Mouse (Mus musculus) Patski (cell line): ENCODE measurements around the gene Actg1. TPM values are rescaled to one million over a fixed set of nuclear protein-coding genes. Genes with fewer than 3 reads are reported as not detected.

Experiments used
- ATAC-seq: fragments of 100-300 bp; one replicate; pipeline ENCODE4 v1.8.0; 2021
- CTCF ChIA-PET: fragments of 350-600 bp; sonication (Branson Sonifier 250); formaldehyde crosslinking; loops from one replicate; lab custom pipeline; 2022; ENCODE audit warnings: inconsistent platforms; lab: Charles Lee
- POLR2A ChIA-PET: fragments of 350-600 bp; sonication (Branson Sonifier 250); formaldehyde crosslinking; loops from one replicate; lab custom pipeline; 2022; ENCODE audit warnings: antibody characterized with exemption, inconsistent platforms; lab: Charles Lee
- DNase-seq: peaks from one replicate; pipeline ENCODE4 v3.0.0-alpha.2; 2011; ENCODE audit warnings: low read depth, low spot score
- H3K27me3 ChIP-seq: fragments of 371-371 bp; one replicate; pipeline ENCODE4 v1.5.1; 2021
- CTCF ChIP-seq: fragments of 100-300 bp; IDR thresholded peaks from one replicate; pipeline ENCODE4 v1.5.1; 2021
- in situ Hi-C: fragments of 300-500 bp; cut with MboI; formaldehyde crosslinking; loops from 3 replicates; pipeline ENCODE4 v1.11.1; 2018; ENCODE audit warnings: low pct_unique_long_range_greater_than_20kb, mixed read lengths
- polyA plus RNA-seq: library from polyadenylated mRNA; unstranded; gene quantifications from one replicate; pipeline ENCODE4 v1.2.3, GENCODE M21; 2021

Actg1 gene
- polyA plus RNA-seq, 1 experiment from 2014 or later, result 2,862 TPM

DNA sequence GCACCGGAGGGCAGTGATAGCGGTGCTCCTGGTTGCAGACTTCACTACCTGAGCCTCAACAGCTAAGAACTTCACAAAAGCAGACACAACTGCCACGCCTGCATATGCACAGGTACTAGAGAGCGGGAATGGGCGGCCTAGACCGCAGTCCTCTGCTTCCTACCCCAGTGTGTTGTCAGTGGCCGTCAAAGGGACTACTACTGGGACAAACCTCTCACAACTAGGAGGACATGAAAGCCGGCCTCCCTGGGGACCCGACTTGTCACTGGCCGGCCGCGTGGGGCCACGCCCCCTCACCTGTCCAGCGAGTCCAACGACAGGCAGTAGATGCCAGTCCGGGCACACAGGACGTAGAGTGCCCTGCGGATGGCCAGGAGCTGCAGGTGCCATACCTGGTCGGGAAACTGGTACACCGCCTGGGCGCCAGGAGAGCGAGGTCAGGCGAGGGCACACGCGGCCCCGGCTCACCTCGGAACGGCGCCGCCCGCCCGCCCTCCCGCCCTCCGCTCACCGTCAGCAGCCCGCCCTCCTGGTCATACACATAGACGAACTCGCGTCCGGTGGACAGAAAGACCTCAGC is 29.8 kb upstream of the Actg1 start:
- CTCF ChIA-PET, result interaction anchor here (1.1 to 1.5 kb wide), 3 partner anchors 10 to 28 kb away, joined by 3 to 4 read pairs (median 3); no protein-coding TSS in a partner anchor
- no peak for ATAC-seq
- POLR2A ChIA-PET, result interaction anchor here (1.1 to 1.7 kb wide), 3 partner anchors 8 to 26 kb away, joined by 3 to 5 read pairs (median 3); no protein-coding TSS in a partner anchor
- in situ Hi-C loops, result no loop called here
- no peak for DNase-seq
- H3K27me3 ChIP-seq, result no peaks in the 10 kb centered on the region
- TF ChIP-seq CTCF, result no peak

DNA sequence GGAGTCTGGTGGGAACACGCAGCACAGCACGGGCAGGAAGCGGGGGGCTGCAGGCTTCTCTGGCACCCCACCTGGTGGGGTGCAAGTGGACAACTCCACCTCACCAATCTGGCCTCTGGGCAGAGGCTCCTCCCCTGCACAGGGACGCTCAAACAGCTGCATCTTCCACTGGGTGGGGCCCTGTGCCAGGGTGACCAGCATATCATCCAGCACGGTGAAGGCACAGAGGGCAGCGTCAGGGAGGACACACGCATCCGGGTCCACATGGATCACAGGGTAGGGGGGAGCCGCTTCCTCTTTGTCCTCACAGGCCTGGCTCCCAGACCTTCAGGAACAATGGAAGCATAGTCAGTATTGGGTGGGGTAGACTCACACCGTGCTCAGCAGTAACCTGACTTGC is 29.0 kb upstream of the Actg1 start:
- no peak for ATAC-seq
- POLR2A ChIA-PET, result interaction anchor here (1.7 kb wide), 1 partner anchor 23 kb away, joined by 5 read pairs; no protein-coding TSS in a partner anchor
- no peak for TF ChIP-seq CTCF
- no peaks in the 10 kb centered on the region for H3K27me3 ChIP-seq
- in situ Hi-C loops, result no loop called here
- CTCF ChIA-PET, result interaction anchor here (1.1 kb wide), 1 partner anchor 12 kb away, joined by 3 read pairs; no protein-coding TSS in a partner anchor
- no peak for DNase-seq

DNA sequence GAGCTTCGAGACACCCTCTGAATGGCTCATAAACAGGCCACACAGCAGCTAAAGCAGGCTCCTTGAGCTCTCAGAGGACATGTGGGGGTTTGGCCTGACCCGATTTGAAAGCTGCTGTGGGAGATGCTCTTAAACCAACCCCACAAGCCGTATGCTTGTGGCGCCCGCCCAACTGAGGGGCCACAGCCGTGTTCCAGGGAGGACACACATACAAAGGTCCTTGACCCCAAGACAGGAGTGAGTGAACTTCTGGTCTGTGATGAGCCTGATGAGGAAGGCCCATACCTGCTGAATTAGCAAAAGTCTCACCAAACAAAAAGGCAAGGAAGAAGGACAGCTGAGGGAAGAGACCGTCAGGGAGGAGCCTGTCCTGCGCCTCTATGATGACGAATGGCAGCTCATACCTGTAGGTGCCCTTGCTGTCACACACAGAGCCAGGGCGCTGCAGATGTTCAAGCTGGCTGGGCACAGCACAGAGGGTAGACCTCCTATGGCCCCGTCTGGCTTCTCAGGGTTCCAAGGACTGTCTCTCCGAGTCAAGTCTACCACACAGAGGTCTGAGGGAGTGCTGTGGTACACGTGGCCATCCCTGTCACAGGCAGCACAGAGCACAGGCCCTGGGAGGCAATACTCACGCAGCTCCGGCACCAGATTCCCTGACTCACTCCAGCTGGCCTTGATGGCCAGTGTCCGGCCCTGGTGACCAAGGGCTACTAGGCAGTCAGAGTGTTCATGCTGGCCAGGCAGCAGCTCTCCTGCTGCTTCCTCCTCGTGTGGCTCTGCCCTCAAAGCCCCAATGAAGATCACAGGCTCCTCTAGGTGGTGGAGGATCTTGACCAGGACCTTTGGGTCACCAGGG is 28.2 kb upstream of the Actg1 start:
- no peak for ATAC-seq
- in situ Hi-C loops, result no loop called here
- POLR2A ChIA-PET, result interaction anchor here (0.7 to 1.7 kb wide), 4 partner anchors 22 to 368 kb away, joined by 3 to 13 read pairs (median 4); no protein-coding TSS in a partner anchor
- CTCF ChIA-PET, result interaction anchor here (1.3 kb wide), 1 partner anchor 23 kb away, joined by 5 read pairs; no protein-coding TSS in a partner anchor
- DNase-seq, result no peak
- no peak for TF ChIP-seq CTCF
- H3K27me3 ChIP-seq, result no peaks in the 10 kb centered on the region

DNA sequence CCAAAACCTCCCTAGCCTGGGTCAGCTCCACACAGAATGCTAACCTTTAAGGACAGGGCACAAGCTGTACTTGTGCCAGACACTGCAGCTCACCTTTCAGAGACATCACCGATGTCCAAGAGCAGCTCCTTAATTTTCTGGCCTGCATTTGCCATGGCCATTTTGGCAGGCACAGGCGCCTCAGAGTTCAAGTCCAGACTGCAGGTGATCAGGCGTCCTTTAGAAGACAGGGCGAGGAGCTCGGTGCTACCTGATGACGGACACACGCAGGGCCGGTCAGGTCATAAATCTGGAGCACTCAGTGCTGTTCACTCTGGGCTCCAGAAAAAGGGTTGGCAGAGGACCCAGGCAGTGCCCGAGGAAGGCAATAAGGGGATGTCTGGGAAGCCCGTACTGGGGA is 27.0 kb upstream of the Actg1 start:
- DNase-seq, result no peak
- CTCF ChIA-PET, result interaction anchor here (1.3 kb wide), 1 partner anchor 49 kb away, joined by 3 read pairs; no protein-coding TSS in a partner anchor
- in situ Hi-C loops, result no loop called here
- no peaks in the 10 kb centered on the region for H3K27me3 ChIP-seq
- no peak for TF ChIP-seq CTCF
- no peak for ATAC-seq
- POLR2A ChIA-PET, result interaction anchor here (0.5 to 1.0 kb wide), 2 partner anchors 10 to 172 kb away, joined by 3 to 6 read pairs; no protein-coding TSS in a partner anchor

DNA sequence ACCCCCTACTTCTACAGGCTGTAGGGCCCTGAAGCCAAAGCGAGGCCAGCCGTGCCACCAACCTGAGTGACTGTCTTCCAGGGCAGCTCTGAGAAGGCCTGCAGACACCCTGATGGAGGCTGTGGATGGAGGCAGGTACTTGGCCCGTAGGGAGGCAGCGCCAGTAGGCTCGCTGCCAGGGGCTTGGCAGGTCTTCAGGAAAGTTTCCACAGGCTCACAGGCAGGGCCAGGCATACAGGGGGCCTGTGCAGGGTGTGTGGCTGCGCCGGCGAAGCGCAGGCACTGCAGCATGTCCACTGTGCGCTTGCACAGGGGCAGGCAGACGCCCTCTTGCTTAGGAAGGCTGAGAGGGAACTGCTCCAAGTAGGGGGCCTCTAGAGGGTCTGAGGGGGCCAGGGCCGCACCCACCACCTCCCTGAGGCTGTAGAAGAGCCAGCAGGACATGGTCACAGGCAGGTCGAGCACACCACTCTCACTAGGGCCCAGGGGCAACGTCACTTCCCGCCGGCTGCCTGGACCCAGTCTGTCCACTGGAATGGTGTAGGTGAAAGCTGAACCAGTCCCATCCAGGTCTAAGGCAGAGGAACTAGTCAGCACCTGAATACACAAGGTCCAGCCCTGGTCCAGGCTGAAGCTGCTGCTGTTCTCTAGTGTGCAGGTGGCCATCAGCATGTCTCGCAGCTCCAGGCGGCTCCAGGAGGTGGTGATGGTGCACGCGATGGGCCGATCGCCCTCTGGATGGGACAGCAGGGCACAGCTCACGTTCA is 25.7 kb upstream of the Actg1 start:
- ChIA-PET POLR2A (interaction anchor here (0.7 kb wide), 1 partner anchor 11 kb away, joined by 3 read pairs; no protein-coding TSS in a partner anchor), CTCF (interaction anchor here (1.0 to 1.3 kb wide), 2 partner anchors 8 to 50 kb away, joined by 3 read pairs; no protein-coding TSS in a partner anchor)
- in situ Hi-C loops, result no loop called here
- H3K27me3 ChIP-seq, result no peaks in the 10 kb centered on the region
- TF ChIP-seq CTCF, result no peak
- DNase-seq (no peak), ATAC-seq (no peak)

DNA sequence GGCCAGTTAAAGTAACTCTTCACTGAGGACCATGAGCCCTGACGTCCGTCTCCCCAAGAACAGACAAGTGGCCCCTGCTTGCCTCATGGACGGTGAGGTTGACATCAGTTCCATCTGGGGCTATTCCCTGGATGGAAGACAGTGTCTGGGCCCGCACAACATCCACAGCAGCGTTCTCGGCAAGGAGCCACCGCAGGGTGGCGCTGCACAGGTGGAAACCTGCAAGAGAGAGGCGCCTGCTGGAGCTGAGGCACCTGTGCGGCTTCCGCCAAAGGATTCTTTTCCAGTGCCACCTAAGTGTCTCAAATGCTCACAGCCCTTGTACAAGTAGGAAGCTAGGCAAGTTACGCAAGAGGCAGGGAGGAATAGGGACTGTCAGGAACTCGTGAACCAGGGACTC is 24.7 kb upstream of the Actg1 start:
- DNase-seq, result no peak
- CTCF ChIA-PET, result no interaction called here

DNA sequence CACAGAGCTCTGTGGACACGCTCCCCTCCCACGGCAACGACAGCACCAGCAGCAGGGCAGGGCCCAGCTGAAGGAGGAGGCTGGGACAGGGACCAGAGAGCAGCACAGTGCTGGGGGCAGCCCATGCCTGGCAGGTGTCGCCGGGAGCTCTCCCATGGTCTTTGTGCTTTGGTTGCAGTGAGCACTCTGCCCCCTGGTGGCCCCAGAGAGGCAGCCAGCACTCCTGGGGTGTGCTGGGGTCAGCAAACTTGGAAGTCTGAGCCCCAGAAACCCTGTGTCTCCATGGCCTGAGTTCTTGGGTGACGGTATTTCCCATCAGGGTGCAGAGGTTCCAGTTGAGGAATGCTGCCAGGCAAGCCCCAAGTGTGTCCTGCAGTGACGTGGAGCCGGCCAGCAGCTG is 21.3 kb upstream of the Actg1 start:
- ChIA-PET POLR2A (interaction anchor here (0.7 to 1.1 kb wide), 3 partner anchors 9 to 20 kb away, joined by 3 read pairs; partner anchors contain the start of gene Faap100), CTCF (interaction anchor here (0.8 to 2.7 kb wide), 7 partner anchors 10 to 54 kb away, joined by 3 to 13 read pairs (median 4); partner anchors contain the start of gene Fscn2)
- ATAC-seq (no peak), DNase-seq (no peak)
- no peaks in the 10 kb centered on the region for H3K27me3 ChIP-seq
- in situ Hi-C loops, result no loop called here
- TF ChIP-seq CTCF, result no peak

More for the DNA sequence above, 24.7 kb upstream of the Actg1 start:
- POLR2A ChIA-PET, result interaction anchor here (0.7 kb wide), 1 partner anchor 10 kb away, joined by 3 read pairs; no protein-coding TSS in a partner anchor
- no peaks in the 10 kb centered on the region for H3K27me3 ChIP-seq
- no peak for ATAC-seq
- no peak for TF ChIP-seq CTCF
- in situ Hi-C loops, result no loop called here

DNA sequence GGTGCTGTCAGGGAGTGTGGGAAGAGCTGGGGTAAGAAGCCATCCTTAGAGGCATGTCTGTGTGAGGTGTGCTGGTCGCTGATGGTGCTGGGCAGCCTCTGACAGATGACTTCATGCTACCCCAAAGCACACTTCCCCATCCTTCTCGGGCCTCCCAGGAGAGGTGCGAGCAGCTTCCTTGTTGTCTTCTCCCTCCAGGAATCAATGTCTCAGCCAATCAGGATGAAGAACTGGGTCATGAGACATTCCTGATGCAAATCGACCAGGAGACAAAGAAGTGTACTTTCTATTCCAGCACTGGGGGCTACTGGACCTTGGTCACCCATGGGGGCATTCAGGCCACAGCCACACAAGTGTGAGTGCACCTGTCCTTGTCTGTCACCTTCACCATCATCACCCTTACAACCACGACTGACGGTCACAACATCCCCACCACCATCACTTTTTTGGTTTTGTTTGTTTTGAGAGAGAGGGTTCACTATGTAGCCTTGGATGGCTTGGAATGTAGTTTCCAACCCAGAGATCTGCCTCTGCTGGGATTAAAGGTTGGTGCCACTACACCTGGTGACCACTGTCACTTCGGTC is 18.2 kb upstream of the Actg1 start:
- no peaks in the 10 kb centered on the region for H3K27me3 ChIP-seq
- no peak for DNase-seq
- in situ Hi-C loops, result no loop called here
- no peak for TF ChIP-seq CTCF
- ChIA-PET CTCF (interaction anchor here (1.6 kb wide), 1 partner anchor 13 kb away, joined by 4 read pairs; no protein-coding TSS in a partner anchor), POLR2A (no interaction called here)
- no peak for ATAC-seq

DNA sequence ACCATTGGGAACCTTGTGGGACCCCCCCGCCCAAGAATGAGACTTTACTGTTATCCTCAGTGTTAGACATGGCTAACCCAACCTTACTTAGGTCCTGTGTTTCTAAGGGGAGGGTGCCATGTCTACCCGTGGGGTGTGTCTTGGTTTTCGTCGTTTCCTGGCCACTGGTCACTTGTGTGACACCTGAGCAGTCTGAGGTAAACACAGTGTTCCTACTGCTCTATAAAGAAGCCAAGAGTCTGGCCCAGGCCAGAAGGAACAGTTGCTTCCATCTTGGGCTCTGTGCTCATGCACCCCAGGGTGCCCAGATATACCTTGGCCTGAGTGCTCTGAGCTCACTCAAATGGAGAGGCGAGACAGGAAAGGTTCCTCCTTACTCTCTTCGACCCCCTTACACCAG is 14.5 kb upstream of the Actg1 start:
- ChIA-PET CTCF (interaction anchor here (1.4 kb wide), 1 partner anchor 10 kb away, joined by 4 read pairs; no protein-coding TSS in a partner anchor), POLR2A (interaction anchor here (1.0 kb wide), 1 partner anchor 10 kb away, joined by 3 read pairs; no protein-coding TSS in a partner anchor)
- in situ Hi-C loops, result no loop called here
- no peak for TF ChIP-seq CTCF
- no peaks in the 10 kb centered on the region for H3K27me3 ChIP-seq
- DNase-seq (no peak), ATAC-seq (no peak)
